ENCODE assay signal across 16 mouse cellular contexts in the genomic region with DNA sequence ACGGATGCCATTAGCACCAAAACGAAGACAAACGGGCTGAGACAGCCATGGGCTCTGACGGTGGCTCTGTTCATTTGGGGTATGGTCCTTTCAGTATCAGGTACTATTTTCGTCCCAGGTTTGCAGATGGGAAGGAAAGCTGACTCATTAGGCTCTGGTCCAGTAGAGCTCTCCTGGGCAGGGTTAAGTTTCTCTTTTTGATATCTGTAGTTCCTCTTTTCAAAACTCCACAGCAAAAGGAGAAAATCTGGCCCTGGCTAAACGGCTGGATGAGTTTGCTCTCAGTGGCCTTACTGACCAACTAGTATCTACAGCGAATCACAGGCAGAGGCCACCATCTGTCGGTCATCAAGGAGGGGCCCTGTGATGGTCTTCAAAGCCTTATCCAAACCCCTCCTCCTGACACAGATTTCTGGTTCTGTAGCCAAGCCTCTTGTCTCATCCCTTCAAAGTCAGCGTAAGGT. TPM values are rescaled to one million over a fixed set of nuclear protein-coding genes. Genes with fewer than 3 reads are reported as not detected.
DNase-seq lines count a peak whose midpoint lies in the region; ATAC-seq and TF ChIP-seq lines count a peak whose summit lies in the region.
"Had no signal": no experiment of that assay in that cellular context is flagged by ENCODE, and none has a peak within 500 bp of the region (broad histone marks: within the 10 kb centered on the region; RNA-seq: fewer than 3 reads in every experiment).

No protein-coding gene starts in this region.

- no peak for TF ChIP-seq POLR2A in MEL (IDR thresholded peaks at IDR 0.05; ENCODE audit: control insufficient read depth in 1 of 2, insufficient read depth in 1 of 2, low read depth in 1 of 2, low read length in 2 of 2, poor library complexity in 1 of 2)

- peak in 1 of 2 experiments; percentile 52; a peak in 1 of 4 replicates for TF ChIP-seq EP300 in MEL (IDR thresholded peaks at IDR 0.05; ENCODE audit: low read depth in 1 of 2, low read length in 2 of 2)

- peak; percentile 62 for ATAC-seq in megakaryocyte, adult 5-6 weeks (ENCODE audit: poor library complexity, severe bottlenecking)
- ATAC-seq in hindbrain, embryonic 14.5 days (ENCODE audit: low FRiP score), result no peak
- ATAC-seq: forebrain, embryonic 16.5 days had no signal

- H3K4me2 ChIP-seq in hindbrain, embryonic 14.5 days (replicated peaks), result no peak overlapping the region
- H3K4me2 ChIP-seq: limb, embryonic 12.5 days; midbrain, embryonic 12.5 days had no signal

- no peaks in the 10 kb centered on the region for H3K9me3 ChIP-seq in MEL (replicated peaks; ENCODE audit: insufficient read depth, low read length)
- H3K9me3 ChIP-seq in hindbrain, embryonic 14.5 days (ENCODE audit: control insufficient read depth, low read length), result no peaks in the 10 kb centered on the region
- H3K9me3 ChIP-seq: limb, embryonic 12.5 days; midbrain, embryonic 12.5 days had no signal

- TF ChIP-seq RAD21 in MEL (IDR thresholded peaks at IDR 0.05; ENCODE audit: low read depth, low read length), result no peak

- TF ChIP-seq CTCF in MEL (IDR thresholded peaks at IDR 0.05 in 2 of 3, conservative IDR thresholded peaks at IDR 0.05 in 1 of 3; ENCODE audit: control insufficient read depth in 1 of 3, insufficient read depth in 1 of 3, low read depth in 2 of 3, low read length in 3 of 3, poor library complexity in 1 of 3, severe bottlenecking in 1 of 3), result no peak

- no peak overlapping the region for H3K9ac ChIP-seq in MEL (ENCODE audit: control insufficient read depth, low read depth, low read length, poor library complexity, severe bottlenecking)
- H3K9ac ChIP-seq in hindbrain, embryonic 14.5 days, result no peak overlapping the region
- H3K9ac ChIP-seq: limb, embryonic 12.5 days; liver, embryonic 14.5 days; midbrain, embryonic 12.5 days had no signal

- no peak overlapping the region for H3K4me3 ChIP-seq in MEL (ENCODE audit: control insufficient read depth in 1 of 2, insufficient read depth in 1 of 2, low read depth in 2 of 2, low read length in 2 of 2)
- H3K4me3 ChIP-seq in hindbrain, embryonic 14.5 days (replicated peaks; ENCODE audit: low read length), result no peak overlapping the region
- H3K4me3 ChIP-seq: limb, embryonic 12.5 days; midbrain, embryonic 12.5 days had no signal

- no peaks in the 10 kb centered on the region for H3K4me1 ChIP-seq in MEL (ENCODE audit: control insufficient read depth in 1 of 2, insufficient read depth in 2 of 2, low read length in 2 of 2)
- no peaks in the 10 kb centered on the region for H3K4me1 ChIP-seq in hindbrain, embryonic 14.5 days (replicated peaks; ENCODE audit: control insufficient read depth, insufficient read depth, low read length)
- H3K4me1 ChIP-seq: midbrain, embryonic 12.5 days had no signal

- H3K27me3 ChIP-seq in MEL (ENCODE audit: control insufficient read depth in 1 of 2, insufficient read depth in 2 of 2, low read length in 2 of 2), result no peaks in the 10 kb centered on the region
- H3K27me3 ChIP-seq in hindbrain, embryonic 14.5 days (ENCODE audit: control insufficient read depth, insufficient read depth, low read length), result no peaks in the 10 kb centered on the region
- H3K27me3 ChIP-seq: midbrain, embryonic 12.5 days had no signal

- no peak overlapping the region for H3K27ac ChIP-seq in MEL (ENCODE audit: control insufficient read depth, low read depth, low read length)
- H3K27ac ChIP-seq in hindbrain, embryonic 14.5 days, result no peak overlapping the region
- H3K27ac ChIP-seq: limb, embryonic 12.5 days; liver, embryonic 14.5 days; midbrain, embryonic 12.5 days had no signal

- H3K36me3 ChIP-seq in MEL (ENCODE audit: control insufficient read depth in 1 of 2, insufficient read depth in 2 of 2, low read length in 2 of 2), result peaks cover 0 to 3% of the 10 kb centered on the region in 2 experiments; a peak in 1 of 4 replicates
- no peaks in the 10 kb centered on the region for H3K36me3 ChIP-seq in hindbrain, embryonic 14.5 days (replicated peaks; ENCODE audit: control insufficient read depth, insufficient read depth)
- H3K36me3 ChIP-seq: midbrain, embryonic 12.5 days had no signal

- no peaks in the 10 kb centered on the region for H3K79me2 ChIP-seq in MEL (ENCODE audit: control insufficient read depth, insufficient read depth, low read length, poor library complexity)

- 85% methylated on average over 9 of the region's 9 CpGs for WGBS in hindbrain, embryonic 14.5 days

- peak; percentile 2 for DNase-seq in cerebellum, adult 8-10 months
- no peak for DNase-seq in cerebellum, postnatal 4 days (ENCODE audit: low spot score in 2 of 2)
- DNase-seq in layer of hippocampus, adult 9-11 months, result peak; percentile 36
- DNase-seq in layer of hippocampus, adult 8-10 months (ENCODE audit: low spot score in 2 of 2), result no peak
- peak; percentile 58 for DNase-seq in MEL (ENCODE audit: low read depth, low spot score)
- DNase-seq in hindbrain, embryonic 14.5 days (ENCODE audit: low spot score), result no peak
- DNase-seq in left cerebral cortex, adult 9 months (ENCODE audit: low spot score in 2 of 2), result no peak
- DNase-seq: adrenal gland, adult 2 months; kidney, adult 9 months; lung, postnatal 10 days; right cerebral cortex, postnatal 14 days had no signal

TF ChIP-seq in MEL, 35 proteins besides CTCF, POLR2A, EP300 and RAD21:
- TF ChIP-seq GATA1 (IDR thresholded peaks at IDR 0.05; ENCODE audit: low read depth, low read length) (0 out of 2 replicates have a peak, but pooled peaks have one; percentile 15), CHD2 (IDR thresholded peaks at IDR 0.05; ENCODE audit: low read length) (no peak)

RNA-seq across cellular contexts. Expression of a gene that starts 34.1 kb away (rescaled TPM):
- 10 to 100 TPM; 72.0 to 85.4 (median 84.1) TPM for total RNA-seq in layer of hippocampus, adult 8-10 months (2022)
- total RNA-seq in MEL (2012; rRNA removed), result not detected in 2 replicates
- polyA plus RNA-seq in MEL (2012; ENCODE audit: insufficient read depth in 1 of 2, insufficient read length in 2 of 2, low read depth in 1 of 2, low replicate concordance in 2 of 2, missing spikeins in 1 of 2), result not detected
- total RNA-seq in megakaryocyte, adult 5-6 weeks (2015), result 13.4 and 17.9 TPM in 2 replicates
- total RNA-seq in megakaryocyte, adult 5-6 weeks (2017), result 23.4 and 25.5 TPM in 2 replicates
- polyA plus RNA-seq in hindbrain, embryonic 14.5 days (2014; fragmentation: Nextera tagmentation; extraction: Ambion mirVana), result 139 and 146 TPM in 2 replicates

Comparison
In these comparisons a context has a peak if more than half of its experiments do, and no peak if none do; other contexts are left out.
1. DNase-seq: peak in cerebellum, adult 8-10 months (single experiment), layer of hippocampus, adult 9-11 months (single experiment) and MEL (single experiment); none in cerebellum, postnatal 4 days (0 of 2), layer of hippocampus, adult 8-10 months (0 of 2), hindbrain, embryonic 14.5 days (single experiment) and left cerebral cortex, adult 9 months (0 of 2).
2. RNA of a gene that starts 34.1 kb away (total RNA-seq): 72.0 to 85.4 TPM in layer of hippocampus, adult 8-10 months and 13.4 to 25.5 TPM in megakaryocyte, adult 5-6 weeks; not detected in MEL; every median in the first group is over 10 times any median in the second.